Mouse (Mus musculus): ENCODE measurements around the gene Dhrs7b.

The Dhrs7b gene

DNA sequence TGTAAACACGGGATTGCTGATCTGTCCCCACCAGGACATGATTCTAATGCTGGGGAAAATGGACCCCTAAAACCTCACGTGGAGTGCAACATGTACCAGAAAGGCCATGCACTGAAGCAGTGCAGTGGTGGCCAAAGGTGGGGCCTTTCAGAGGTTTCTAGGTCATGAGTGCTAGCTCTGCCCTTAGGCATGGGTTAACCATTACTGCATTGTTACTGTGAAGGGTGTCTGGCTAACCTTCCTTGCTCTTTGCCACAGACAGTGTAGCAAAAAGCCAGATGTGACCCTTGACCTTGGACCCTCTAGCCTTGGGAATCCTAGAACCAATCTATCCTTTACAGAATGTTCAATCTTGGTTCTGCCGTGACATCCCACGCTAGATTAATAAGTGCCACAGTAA is 72.1 kb downstream of the Dhrs7b start:
- no peak for DNase-seq

DNA sequence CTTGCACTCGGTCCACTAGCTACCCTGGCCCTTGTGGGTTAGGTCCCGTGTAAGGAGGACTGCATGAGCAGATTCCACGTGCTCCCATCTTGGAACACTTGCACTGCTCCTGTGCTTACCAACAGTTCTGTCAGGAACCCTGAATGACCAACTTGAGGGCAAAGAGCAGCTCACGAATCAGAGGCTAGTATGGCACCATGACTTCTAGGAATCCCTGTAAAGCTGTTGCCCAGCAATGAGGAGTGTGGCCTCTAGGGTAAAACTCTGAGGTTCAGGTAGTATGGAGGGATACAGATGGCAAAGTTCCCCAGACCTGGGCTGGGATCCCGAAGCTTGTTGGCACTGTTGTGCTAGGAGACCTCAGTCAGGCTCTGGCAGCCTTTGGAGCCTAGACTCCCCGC is 73.2 kb downstream of the Dhrs7b start:
- no peak for DNase-seq

DNA sequence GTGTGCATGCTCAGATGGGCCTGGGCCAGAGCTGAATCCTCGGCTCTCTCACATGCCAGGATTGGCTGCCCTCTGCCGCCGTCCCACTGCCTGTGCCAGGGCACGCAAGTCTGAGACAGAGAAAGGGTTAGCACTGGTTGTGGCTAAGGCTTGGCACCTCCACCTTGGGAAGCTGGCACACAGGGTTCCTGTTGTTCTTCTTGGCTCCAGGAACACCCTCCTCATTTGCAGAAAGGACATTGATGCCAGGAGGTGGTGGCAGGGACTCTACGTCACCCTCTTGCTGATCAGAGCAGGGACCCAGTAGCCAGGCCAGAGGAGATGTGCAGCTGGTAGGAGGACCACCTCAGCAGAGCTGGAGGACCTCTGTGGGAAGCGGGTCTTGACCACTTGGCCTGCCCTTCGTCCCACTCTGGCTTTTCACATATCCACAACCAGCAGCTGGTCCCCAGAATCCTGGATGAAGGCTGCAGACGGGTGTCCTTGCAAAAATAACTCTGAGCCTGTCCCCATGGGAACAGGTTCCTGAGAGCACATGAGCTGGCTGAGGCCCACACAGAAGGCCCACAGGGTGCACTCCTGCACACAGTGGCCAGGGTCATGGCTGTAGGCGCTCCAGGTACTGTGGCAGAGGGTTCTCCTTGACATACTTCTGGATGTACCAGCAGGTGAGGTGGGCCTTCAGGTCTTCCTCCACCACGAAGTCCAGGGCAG is 75.1 kb downstream of the Dhrs7b start:
- no peak for DNase-seq

DNA sequence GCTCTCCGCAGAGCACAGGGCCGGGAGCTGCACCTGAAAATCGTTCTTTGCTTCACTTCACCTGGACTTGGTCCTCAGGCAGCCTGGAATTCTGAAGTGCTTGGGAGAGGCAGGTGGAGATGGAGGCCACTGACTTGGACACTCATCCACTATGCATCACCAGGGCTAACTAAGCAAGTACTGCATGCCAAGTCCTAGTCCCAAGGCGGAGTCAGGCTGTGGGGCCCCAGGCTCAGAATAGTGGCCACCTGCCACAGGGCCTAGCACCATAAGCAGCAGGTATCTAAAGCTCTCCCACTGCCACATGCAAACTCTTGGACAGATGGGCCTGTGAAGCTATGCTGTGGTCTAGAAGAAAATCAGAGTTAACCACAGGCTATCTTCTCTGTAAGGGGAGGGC is 76.0 kb downstream of the Dhrs7b start:
- DNase-seq: no peak

DNA sequence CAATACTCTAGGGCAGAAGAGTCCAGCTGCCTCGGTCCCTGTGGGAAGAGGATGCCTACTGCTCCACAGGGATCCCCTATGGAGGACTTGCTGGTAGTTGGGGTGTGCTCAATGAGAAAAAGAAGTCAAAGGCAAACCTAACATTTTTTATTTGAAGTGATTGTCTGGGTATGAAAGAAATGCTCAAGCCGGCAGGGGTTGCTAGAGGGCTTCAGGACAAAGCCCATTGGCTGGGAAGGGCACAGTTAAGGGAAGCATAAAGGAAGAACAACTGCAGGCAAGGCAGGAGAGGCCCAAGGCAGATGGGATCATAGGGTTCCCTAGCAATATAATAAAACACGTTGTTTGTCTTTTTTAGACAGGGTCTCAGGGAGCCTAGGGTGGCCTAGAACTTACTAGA is 77.6 kb downstream of the Dhrs7b start:
- no peak for DNase-seq

DNA sequence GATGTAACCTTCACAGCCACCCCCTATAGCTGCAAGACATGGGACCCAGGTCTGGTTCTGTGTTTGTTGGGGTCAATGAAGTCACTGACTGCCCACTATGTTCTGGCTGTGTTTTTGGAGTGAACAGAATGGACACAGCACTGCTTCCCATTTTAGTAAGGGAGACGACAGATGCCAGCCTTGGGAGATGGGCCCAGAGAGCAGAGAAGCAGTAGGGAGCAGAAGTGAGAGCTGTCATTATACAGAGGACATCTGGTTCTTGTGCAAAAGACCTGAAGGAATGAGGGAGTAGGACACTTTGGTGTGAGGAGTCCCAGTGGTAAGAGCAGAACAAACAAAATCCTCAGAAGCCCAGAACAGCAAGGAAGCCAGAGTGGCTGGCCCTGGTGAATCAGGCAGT is 79.2 kb downstream of the Dhrs7b start:
- no peak for DNase-seq

Measured in right cerebral cortex, postnatal 14 days (tissue).